Mouse (Mus musculus): ENCODE results near the gene Galnt13. TPM values are rescaled to one million over a fixed set of nuclear protein-coding genes. Genes with fewer than 3 reads are reported as not detected.
"Not testable (repeated sequence)": the region's sequence is repeated elsewhere in the genome, so short reads cannot be mapped to it uniquely, and the experiment has no call there.

Gene Galnt13
- polyA plus RNA-seq, 1 experiment: not detected

- Histone ChIP-seq H3K79me2 (ENCODE audit: control insufficient read depth, insufficient read depth) (no peaks in the 10 kb centered on the region), H3ac (ENCODE audit: control insufficient read depth, insufficient read length, low read depth) (no peak overlapping the region), H3K4me3 (ENCODE audit: insufficient read depth, poor library complexity, severe bottlenecking) (no peak overlapping the region), H3K36me3 (ENCODE audit: control insufficient read depth, insufficient read depth) (no peaks in the 10 kb centered on the region), H3K79me3 (ENCODE audit: low read depth) (no peaks in the 10 kb centered on the region), H3K27me3 (ENCODE audit: control insufficient read depth, insufficient read depth, insufficient read length) (no peaks in the 10 kb centered on the region)
- TF ChIP-seq CTCF (IDR thresholded peaks at IDR 0.05; ENCODE audit: control insufficient read depth, insufficient read depth, insufficient read length) (no peak), MYOG (IDR thresholded peaks at IDR 0.05; ENCODE audit: control insufficient read depth, extremely low read depth, insufficient read length) (no peak), MYOD1 (IDR thresholded peaks at IDR 0.05; ENCODE audit: control insufficient read depth, insufficient read length, low read depth) (no peak), USF1 (IDR thresholded peaks at IDR 0.05; ENCODE audit: low read depth) (no peak), CEBPB (IDR thresholded peaks at IDR 0.05; ENCODE audit: low read depth) (no peak), FOSL1 (IDR thresholded peaks at IDR 0.05; ENCODE audit: insufficient read depth, low read length, poor library complexity, severe bottlenecking) (no peak), MAX (IDR thresholded peaks at IDR 0.05) (no peak)
Observed at GRCm38 (mm10) chr2:54565068-54565467, 129.0 kb downstream of the Galnt13 start.

- H3K79me3 ChIP-seq (ENCODE audit: low read depth): no peaks in the 10 kb centered on the region
- H3K4me3 ChIP-seq (ENCODE audit: insufficient read depth, poor library complexity, severe bottlenecking): no peak overlapping the region
- TF ChIP-seq USF1 (IDR thresholded peaks at IDR 0.05; ENCODE audit: low read depth): no peak
- TF ChIP-seq MAX (IDR thresholded peaks at IDR 0.05): no peak
- TF ChIP-seq MYOD1 (IDR thresholded peaks at IDR 0.05; ENCODE audit: control insufficient read depth, insufficient read length, low read depth): no peak
- TF ChIP-seq CEBPB (IDR thresholded peaks at IDR 0.05; ENCODE audit: low read depth): no peak
- TF ChIP-seq FOSL1 (IDR thresholded peaks at IDR 0.05; ENCODE audit: insufficient read depth, low read length, poor library complexity, severe bottlenecking): no peak
- no peak for TF ChIP-seq MYOG (IDR thresholded peaks at IDR 0.05; ENCODE audit: control insufficient read depth, extremely low read depth, insufficient read length)
- no peak for TF ChIP-seq CTCF (IDR thresholded peaks at IDR 0.05; ENCODE audit: control insufficient read depth, insufficient read depth, insufficient read length)
- H3K36me3 ChIP-seq (ENCODE audit: control insufficient read depth, insufficient read depth): no peaks in the 10 kb centered on the region
- no peaks in the 10 kb centered on the region for H3K79me2 ChIP-seq (ENCODE audit: control insufficient read depth, insufficient read depth)
- H3K27me3 ChIP-seq (ENCODE audit: control insufficient read depth, insufficient read depth, insufficient read length): no peaks in the 10 kb centered on the region
- H3ac ChIP-seq (ENCODE audit: control insufficient read depth, insufficient read length, low read depth): no peak overlapping the region
Observed at GRCm38 (mm10) chr2:54567186-54567585, 131.1 kb downstream of the Galnt13 start.

- no peak overlapping the region for H3K4me3 ChIP-seq (ENCODE audit: insufficient read depth, poor library complexity, severe bottlenecking)
- TF ChIP-seq CTCF (IDR thresholded peaks at IDR 0.05; ENCODE audit: control insufficient read depth, insufficient read depth, insufficient read length) (no peak), USF1 (IDR thresholded peaks at IDR 0.05; ENCODE audit: low read depth) (no peak), FOSL1 (IDR thresholded peaks at IDR 0.05; ENCODE audit: insufficient read depth, low read length, poor library complexity, severe bottlenecking) (peak; percentile 92), CEBPB (IDR thresholded peaks at IDR 0.05; ENCODE audit: low read depth) (peak; percentile 32), MYOD1 (IDR thresholded peaks at IDR 0.05; ENCODE audit: control insufficient read depth, insufficient read length, low read depth) (no peak), MAX (IDR thresholded peaks at IDR 0.05) (peak; percentile 28), MYOG (IDR thresholded peaks at IDR 0.05; ENCODE audit: control insufficient read depth, extremely low read depth, insufficient read length) (no peak)
- H3K79me2 ChIP-seq (ENCODE audit: control insufficient read depth, insufficient read depth): no peaks in the 10 kb centered on the region
- H3K79me3 ChIP-seq (ENCODE audit: low read depth): no peaks in the 10 kb centered on the region
- no peak overlapping the region for H3ac ChIP-seq (ENCODE audit: control insufficient read depth, insufficient read length, low read depth)
- H3K27me3 ChIP-seq (ENCODE audit: control insufficient read depth, insufficient read depth, insufficient read length): no peaks in the 10 kb centered on the region
- H3K36me3 ChIP-seq (ENCODE audit: control insufficient read depth, insufficient read depth): no peaks in the 10 kb centered on the region
Observed at GRCm38 (mm10) chr2:54567632-54568031, 131.5 kb downstream of the Galnt13 start.

- H3K79me3 ChIP-seq (ENCODE audit: low read depth); H3K79me2 ChIP-seq (ENCODE audit: control insufficient read depth, insufficient read depth); H3ac ChIP-seq (ENCODE audit: control insufficient read depth, insufficient read length, low read depth); H3K4me3 ChIP-seq (ENCODE audit: insufficient read depth, poor library complexity, severe bottlenecking); H3K36me3 ChIP-seq (ENCODE audit: control insufficient read depth, insufficient read depth); H3K27me3 ChIP-seq (ENCODE audit: control insufficient read depth, insufficient read depth, insufficient read length): not testable (repeated sequence)
Observed at GRCm38 (mm10) chr2:54713817-54714216, 277.7 kb downstream of the Galnt13 start.

GRCm38 (mm10) chr2:54751232-54751631, 315.1 kb downstream of the Galnt13 start:
- no peak for TF ChIP-seq MAX (IDR thresholded peaks at IDR 0.05)
- Histone ChIP-seq H3K4me3 (ENCODE audit: insufficient read depth, poor library complexity, severe bottlenecking) (no peak overlapping the region), H3K79me2 (ENCODE audit: control insufficient read depth, insufficient read depth) (no peaks in the 10 kb centered on the region), H3ac (ENCODE audit: control insufficient read depth, insufficient read length, low read depth) (no peak overlapping the region), H3K79me3 (ENCODE audit: low read depth) (no peaks in the 10 kb centered on the region), H3K36me3 (ENCODE audit: control insufficient read depth, insufficient read depth) (no peaks in the 10 kb centered on the region), H3K27me3 (ENCODE audit: control insufficient read depth, insufficient read depth, insufficient read length) (no peaks in the 10 kb centered on the region)

GRCm38 (mm10) chr2:54759781-54760180, 323.7 kb downstream of the Galnt13 start:
- Histone ChIP-seq H3K79me3 (ENCODE audit: low read depth) (no peaks in the 10 kb centered on the region), H3K36me3 (ENCODE audit: control insufficient read depth, insufficient read depth) (no peaks in the 10 kb centered on the region), H3K79me2 (ENCODE audit: control insufficient read depth, insufficient read depth) (no peaks in the 10 kb centered on the region), H3ac (ENCODE audit: control insufficient read depth, insufficient read length, low read depth) (no peak overlapping the region), H3K4me3 (ENCODE audit: insufficient read depth, poor library complexity, severe bottlenecking) (no peak overlapping the region), H3K27me3 (ENCODE audit: control insufficient read depth, insufficient read depth, insufficient read length) (no peaks in the 10 kb centered on the region)
- TF ChIP-seq MYOD1 (IDR thresholded peaks at IDR 0.05; ENCODE audit: control insufficient read depth, insufficient read length, low read depth) (no peak), MAX (IDR thresholded peaks at IDR 0.05) (no peak), FOSL1 (IDR thresholded peaks at IDR 0.05; ENCODE audit: insufficient read depth, low read length, poor library complexity, severe bottlenecking) (no peak), CEBPB (IDR thresholded peaks at IDR 0.05; ENCODE audit: low read depth) (no peak), CTCF (IDR thresholded peaks at IDR 0.05; ENCODE audit: control insufficient read depth, insufficient read depth, insufficient read length) (no peak)
